Mouse (Mus musculus) left cerebral cortex, postnatal 14 days (tissue): ENCODE measurements around the gene Glp2r. TPM values are rescaled to one million over a fixed set of nuclear protein-coding genes. Genes with fewer than 3 reads are reported as not detected.

Experiments used
- DNase-seq, 2 experiments: peaks; one replicate each; pipeline ENCODE4 v3.0.0; 2021 to 2022; ENCODE audit warnings: low spot score in 2 of 2, mixed read lengths in 1 of 2
- intact Hi-C: fragments of 180-260 bp; cut with DNase I; formaldehyde crosslinking; loops from one replicate; pipeline ENCODE4 v1.15.1; 2025
- long read RNA-seq, 2 experiments: library from polyadenylated mRNA; stranded (forward); transcript quantifications; one replicate each; pipeline ENCODE4 v2.0.0; 2021
- total RNA-seq, 2 experiments: library from RNA; stranded (reverse); gene quantifications; 2 replicates each; pipeline ENCODE4 v1.2.3; 2021

Glp2r gene
- total RNA-seq = 1 to 10 TPM; 1.8 to 1.9 TPM
- long read RNA-seq, experiment 1, full-length matches to known transcripts = 1 of 408 reads
- long read RNA-seq, experiment 1, partial matches to known transcripts = 0 of 408 reads
- long read RNA-seq, experiment 1, other reads (novel, unspliced or antisense) = 407 of 408 reads
- long read RNA-seq, experiment 2, full-length matches to known transcripts = 1 of 270 reads
- long read RNA-seq, experiment 2, partial matches to known transcripts = 1 of 270 reads
- long read RNA-seq, experiment 2, other reads (novel, unspliced or antisense) = 268 of 270 reads

DNA sequence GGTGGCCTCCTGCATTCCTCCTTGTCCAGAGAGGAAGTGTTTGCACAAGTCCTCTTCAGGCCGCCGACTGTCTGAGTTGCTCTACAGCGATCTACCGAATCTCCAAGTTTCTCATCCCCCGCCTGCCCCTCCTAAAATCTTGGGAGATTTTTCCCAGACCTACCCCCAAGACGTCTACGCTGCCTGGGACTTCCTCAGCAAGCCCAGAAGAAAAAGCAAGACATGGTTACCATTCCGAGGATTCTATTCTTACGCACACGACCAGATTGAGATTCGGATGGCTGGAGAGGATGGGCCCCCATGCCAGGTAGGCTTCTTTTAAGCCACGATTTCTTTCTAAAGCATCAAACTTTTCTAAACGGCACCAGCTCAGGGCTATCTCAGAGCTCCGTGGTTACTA, at the start of gene Glp2r:
TSS of gene Glp2r (minus strand) at position 101 of the 400 bp plus-strand sequence.
- DNase-seq = no peak
- intact Hi-C loops = no loop called here

DNA sequence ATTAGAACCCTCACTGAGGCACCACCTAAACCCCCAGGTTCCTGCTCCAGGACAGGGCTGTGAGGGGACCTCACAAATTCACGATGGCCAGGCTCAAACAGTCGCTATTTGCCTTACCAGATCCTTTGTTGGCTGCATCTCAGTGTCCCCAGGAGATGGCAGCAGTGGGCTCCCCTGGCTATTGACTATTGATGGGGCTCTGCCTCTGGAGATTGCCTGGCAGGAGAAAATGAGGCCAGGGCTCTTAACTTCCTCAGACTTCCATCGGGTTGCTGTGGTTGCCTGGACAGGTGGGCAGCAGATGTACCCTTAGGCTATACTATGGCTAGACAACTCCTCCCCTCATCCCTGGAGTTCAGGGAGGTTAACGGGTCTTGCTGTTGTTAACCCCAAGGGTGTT, 49.3 kb upstream of the Glp2r start:
- intact Hi-C loops = loop anchor here (2.0 to 10.0 kb wide), 2 partner anchors 107 to 585 kb away; partner anchors contain the start of gene Ntn1
- peak; percentile 65 to 66 for DNase-seq

DNA sequence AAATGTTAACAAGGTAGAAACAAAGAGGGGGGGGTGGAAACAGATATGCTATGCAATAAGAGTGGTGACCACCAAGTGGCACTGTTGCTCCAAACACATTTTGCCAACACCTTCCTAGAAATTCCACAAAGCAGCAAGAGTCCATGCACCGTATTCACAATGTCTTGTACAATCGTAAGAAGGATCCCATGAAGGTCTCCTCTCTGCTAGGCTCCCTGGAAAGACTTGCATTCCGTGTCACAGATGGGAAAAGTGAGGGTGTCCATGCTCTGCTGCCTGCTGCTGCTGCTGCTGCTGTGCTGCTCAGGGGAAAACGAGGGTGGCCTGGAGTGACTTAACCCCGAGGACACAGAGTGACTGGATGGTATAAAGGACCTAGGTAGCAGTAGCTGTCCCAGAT, 48.7 kb upstream of the Glp2r start:
- intact Hi-C loops = loop anchor here (2.0 to 10.0 kb wide), 3 partner anchors 71 to 585 kb away; partner anchors contain the start of gene Ntn1
- DNase-seq = peak; percentile 47 to 66

DNA sequence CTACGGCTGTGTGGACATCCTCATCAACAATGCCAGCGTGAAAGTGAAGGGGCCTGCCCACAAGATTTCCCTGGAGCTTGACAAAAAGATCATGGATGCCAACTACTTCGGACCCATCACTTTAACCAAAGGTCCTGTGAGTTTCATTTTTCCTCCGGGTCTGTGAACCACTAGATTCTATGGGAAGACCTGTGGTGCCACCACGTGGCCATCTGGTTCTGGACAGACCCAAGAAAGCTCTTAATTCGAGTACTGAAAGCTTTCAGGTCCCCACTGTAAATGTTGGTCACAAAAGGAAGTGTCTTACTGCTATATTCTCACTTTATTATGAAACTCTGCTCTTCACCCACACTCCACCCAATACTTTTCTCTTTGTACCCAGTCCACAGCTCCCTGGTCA, 40.6 kb upstream of the Glp2r start:
- intact Hi-C loops = no loop called here
- peak; percentile 41 to 45 for DNase-seq

DNA sequence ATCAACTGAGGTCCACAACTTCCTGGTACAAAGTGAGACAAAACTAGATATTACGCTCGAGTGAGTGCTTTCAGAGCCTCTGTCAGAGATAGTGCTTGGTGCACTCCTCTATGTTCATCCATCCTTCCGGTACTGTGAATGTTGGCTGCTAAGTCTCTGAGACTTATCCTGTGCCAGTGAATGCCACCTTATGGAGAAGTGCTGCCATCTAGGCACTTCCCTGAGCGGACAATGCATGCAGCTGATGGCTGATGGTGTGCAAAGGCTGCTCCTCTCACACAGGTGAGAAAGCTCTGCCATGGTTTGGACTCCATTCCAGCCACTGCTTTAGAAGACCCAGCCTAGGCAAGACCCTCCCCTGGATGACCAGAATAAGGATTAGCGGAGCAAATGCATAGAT, 37.1 kb upstream of the Glp2r start:
- intact Hi-C loops = loop anchor here (10.0 kb wide), 1 partner anchor 703 kb away; no protein-coding TSS in a partner anchor
- DNase-seq = peak; percentile 39 to 47

DNA sequence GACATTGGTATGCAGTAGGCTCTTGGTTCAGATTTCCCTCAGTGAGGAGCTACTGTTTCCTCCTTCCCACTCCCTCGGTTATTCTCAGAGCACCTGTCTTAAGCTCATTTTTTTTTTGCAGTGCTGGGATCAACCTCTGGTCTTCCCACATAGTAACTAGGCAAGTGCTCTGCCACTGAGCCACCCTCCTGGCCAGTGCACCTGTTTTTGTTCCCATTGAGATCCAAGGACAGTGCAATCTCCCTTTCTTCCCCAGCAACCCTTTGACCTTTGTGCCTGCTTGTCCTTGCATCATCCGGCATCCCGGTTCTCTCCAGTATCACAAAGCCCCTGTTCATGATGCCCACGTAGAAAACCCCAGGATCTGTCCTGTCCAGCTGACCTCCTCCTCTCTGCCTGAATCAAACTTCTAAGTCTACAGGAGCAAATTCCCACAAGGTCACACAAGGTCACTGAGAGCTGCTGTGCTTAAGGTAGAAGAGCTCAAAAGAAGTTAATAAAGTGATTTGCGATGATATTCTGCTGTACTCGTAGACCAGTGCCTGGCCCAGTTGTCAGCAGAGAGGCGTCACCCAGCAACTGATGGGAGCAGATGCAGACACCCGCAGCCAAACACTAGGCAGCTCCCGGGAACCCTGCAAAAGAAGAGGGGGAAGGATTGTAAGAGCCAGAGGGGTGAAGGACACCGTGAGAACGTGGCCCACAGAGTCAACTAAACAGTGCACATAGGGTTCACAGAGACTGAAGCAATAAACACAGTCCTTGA, 36.1 kb upstream of the Glp2r start:
- intact Hi-C loops = loop anchor here (10.0 kb wide), 1 partner anchor 702 kb away; no protein-coding TSS in a partner anchor

DNA sequence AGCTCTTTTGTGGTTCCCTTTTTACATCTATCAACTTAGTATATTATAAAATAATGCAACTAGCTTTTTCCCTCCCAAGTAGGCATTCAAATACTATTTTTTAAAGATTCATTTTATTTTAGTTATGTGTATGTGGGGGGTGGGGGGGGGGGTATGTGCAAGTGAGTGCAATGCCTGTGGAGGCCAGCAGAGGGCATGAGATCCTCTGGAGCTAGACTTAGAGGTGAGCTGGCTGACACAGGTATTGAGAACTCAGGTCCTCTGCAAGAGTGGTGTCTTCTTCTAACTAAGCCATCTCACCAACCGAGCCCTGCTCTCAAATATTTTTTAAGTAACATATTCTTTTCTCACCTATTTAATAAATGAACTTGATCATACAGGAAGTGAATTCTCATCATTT, 34.6 kb upstream of the Glp2r start:
- no peak for DNase-seq
- intact Hi-C loops = loop anchor here (10.0 kb wide), 1 partner anchor 701 kb away; no protein-coding TSS in a partner anchor

More for the DNA sequence above, 36.1 kb upstream of the Glp2r start:
- no peak for DNase-seq

DNA sequence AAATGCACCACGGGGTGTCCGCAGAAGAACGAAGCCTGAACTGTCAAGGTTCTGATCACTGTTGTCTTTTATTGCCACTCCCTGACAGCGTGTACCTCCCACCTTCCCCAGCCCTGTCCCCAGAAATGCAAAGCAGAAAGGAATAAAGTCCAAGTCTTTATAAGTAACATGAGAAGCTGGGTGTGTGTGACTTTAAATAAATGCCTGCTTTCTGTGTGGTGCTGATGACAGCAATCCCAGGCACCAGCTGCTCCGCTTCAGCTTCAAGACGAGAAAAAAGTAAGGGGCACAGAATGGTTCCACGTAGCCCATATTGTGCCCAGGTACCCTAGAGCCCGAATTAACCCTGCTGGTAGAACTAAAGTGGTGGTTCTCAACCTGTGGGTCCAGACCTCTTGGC, 30.2 kb upstream of the Glp2r start:
- intact Hi-C loops = loop anchor here (10.0 kb wide), 1 partner anchor 696 kb away; no protein-coding TSS in a partner anchor
- peak; percentile 43 to 54 for DNase-seq

DNA sequence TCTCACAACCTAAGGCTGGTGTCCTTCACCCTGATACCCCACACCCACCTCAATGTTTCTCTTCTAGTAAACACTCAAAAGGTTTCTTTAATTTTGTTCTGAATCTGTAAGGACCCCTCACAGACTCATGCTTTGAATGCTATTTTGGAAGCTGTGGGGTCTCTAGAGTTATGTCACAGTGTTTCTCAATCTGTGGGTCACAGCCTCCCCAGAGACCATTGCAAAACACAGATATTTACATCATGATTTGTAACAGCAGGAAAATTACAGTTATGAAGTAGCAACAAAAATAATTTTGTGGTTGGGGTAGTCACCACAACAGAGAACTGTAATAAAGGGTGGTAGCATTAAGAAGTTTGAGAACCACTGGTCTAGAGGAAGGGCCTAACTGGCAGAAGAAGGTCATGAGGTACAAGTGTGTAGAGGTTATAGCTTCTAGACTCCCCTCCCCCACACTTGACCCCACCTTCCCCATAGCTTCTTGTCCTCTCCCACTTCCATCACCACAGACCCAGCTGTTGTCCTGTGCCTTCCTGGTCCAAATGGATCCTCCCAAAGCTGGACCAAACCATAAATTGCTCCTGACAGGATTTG, 29.3 kb upstream of the Glp2r start:
- intact Hi-C loops = loop anchor here (10.0 kb wide), 1 partner anchor 695 kb away; no protein-coding TSS in a partner anchor
- no peak for DNase-seq

DNA sequence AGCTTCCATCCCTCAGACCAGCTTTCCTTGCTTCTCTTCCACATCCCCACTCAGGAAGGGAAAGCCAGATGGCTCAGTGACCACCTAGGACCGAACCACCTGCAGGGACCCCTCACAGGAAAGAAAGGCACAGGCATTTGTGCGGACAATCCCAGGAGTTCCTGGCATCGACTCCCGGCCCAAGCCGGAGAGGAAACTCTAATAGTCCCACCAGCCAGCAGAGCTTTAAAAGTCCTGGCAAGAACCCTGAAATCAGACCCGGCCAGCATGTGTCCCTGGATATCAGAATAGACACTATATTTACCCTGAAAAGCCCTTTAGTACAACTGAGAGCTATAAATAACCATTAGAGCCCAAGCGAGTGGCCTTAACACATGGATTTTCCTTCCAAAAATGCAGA, 27.0 kb upstream of the Glp2r start, which contains the start of gene Dhrs7c:
TSS of gene Dhrs7c (plus strand) at position 257 of the 400 bp plus-strand sequence.
- intact Hi-C loops = no loop called here
- no peak for DNase-seq

DNA sequence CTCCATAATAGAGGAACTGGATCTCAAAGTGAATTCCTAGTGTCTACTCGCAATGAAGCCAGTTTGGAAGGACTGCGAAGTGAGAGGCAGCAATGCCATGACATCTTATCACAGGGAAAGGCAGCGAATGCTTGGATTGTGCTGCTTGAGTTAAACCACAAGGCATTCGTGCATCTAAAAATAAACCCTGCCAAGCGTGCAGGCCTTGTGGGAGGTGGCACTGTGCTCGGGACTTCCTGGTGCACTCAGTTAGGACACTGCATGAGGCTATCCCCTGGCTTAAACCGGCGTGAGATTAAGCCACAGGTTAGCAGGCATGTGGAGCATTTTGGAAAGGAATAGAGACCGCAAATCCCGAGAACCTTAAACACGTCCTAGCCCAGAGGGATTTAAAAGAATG, 19.2 kb upstream of the Glp2r start:
- DNase-seq = no peak
- intact Hi-C loops = no loop called here

DNA sequence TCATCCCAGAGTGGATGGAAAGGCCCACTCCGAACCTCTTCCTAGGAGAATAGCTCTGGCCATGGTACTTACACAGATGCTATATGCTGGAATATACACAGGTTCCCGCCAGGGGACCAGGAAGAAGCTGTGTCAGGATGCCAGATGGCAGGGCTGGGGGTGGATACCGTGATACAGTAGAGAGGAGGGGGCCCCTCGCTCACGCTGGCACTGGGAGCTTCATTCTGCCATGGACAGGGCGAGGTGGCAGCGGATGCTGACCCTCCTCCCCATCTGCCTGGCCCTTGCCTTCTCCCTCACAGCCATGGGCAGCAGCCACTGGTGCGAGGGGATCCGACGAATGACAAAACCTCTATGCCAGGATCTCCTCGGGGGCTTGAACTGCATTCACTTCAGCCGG, 3.4 kb upstream of the Glp2r start, which contains the start of gene Gsg1l2:
TSS of gene Gsg1l2 (plus strand) at position 230 of the 400 bp plus-strand sequence.
- DNase-seq = no peak
- intact Hi-C loops = no loop called here

DNA sequence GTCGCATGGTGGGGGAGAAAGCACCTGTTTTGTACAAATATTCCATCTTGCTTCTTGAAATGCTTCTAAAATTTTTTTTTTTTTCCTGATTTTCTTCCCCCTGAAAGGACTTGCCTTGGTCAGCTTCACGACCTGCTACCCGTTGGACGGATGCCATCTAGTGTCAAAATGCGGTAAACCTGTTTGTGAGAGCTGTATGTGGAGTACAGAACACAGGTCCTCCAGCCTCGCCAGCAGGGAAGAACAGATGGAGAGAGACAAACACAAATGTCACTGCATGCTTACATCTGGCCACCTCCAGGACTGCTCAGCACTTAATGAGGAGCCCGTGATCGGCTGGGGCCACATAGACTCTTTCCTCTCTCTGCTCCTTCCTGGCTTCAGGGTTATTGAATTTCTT, 1.6 kb upstream of the Glp2r start:
- DNase-seq = peak; percentile 78 to 82
- intact Hi-C loops = no loop called here

DNA sequence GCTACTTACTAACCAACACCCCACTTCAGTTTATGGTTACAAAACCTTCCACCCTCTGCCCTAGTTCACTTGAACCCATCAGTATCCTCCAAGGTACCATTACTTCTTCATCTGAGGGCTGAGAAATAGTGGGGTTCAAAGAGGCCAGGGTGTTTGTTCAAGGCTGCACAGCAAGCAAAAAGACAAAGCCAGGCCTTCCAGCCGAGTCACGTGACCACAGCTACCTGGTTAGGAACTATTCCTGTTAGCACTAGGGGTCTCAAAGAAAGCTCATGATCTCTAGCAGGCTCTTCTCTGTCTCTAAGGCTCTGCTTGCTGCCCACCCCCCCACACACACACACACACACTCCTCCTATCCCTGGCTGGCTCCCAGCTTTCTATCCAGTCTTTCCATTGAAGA, 738 bp upstream of the Glp2r start:
- DNase-seq = no peak
- intact Hi-C loops = no loop called here

DNA sequence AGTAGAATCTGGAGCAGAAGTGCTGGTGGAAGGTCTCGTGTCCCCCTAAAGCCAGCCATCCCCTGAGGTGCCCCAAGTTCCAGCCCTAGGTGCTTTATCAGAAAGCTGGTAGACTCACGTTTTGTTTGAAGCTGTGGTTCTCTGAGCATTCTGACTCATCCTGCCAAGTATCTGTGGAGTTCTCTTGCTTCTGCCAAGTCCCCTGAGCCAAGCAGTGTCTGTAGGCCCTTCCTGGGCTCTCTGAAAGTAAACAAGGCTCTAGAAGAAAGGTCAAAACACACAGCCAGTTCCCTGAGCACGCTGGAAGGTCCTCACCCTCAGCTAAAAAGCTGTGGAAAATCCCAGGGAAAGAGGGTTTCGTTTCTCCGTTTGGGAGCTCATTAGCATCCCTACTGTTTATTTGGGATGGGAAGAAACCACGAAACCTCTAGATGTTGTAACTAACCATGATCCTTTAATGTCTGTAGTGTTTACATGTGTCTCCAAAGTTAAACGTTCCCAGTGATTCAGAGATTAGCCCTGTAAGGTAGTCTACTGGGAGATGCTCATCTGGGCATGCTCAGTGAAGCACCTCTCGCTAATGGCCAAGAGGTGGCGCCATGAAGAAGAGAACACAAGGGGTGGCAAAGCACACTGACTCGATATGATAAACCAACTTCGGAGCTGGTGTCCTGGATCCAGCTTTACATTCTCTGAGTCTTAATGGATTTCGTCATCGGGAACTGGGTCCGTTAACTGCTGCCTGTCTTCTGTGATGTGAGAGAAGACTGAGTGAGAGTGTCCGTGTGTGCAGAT, 13.4 kb downstream of the Glp2r start:
- intact Hi-C loops = no loop called here
- DNase-seq = no peak

DNA sequence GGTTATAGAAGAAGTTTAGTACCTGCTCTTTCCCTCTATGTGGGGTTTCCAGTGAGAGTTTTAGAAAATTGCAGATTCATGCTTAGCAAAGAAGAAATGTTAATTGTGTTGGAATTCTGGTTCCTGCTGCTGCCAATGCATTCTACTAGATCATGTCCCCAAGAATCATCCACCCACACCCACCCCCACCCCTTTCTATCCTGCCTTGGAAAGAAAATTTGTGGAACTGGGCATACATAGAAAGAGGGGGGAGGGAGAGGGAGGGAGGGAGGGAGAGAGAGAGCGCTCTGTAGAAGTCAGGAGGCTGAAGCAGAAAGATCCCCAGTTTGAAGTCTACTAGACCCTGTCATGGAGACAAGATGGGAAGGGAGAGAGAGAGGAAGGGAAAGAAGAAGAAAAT, 14.7 kb downstream of the Glp2r start:
- intact Hi-C loops = no loop called here
- DNase-seq = no peak

DNA sequence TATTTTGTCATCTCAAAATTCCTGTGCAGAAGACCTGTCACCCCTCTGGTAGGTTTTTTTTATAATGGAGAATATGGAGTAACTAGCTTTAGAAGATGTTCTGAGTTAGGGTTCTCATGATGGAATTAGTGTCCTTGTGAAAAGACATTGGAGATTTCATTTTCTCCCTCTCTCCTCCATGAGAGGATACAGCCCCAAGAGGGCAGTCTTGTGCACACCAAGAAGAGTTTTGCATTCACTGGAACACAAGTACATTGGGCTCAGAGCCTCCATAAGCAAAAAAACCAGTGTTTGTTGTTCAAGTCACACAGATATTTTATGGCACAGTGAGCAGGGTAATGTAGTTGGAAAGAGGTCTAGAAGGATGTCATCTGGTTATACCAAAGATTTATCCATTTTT, 29.4 kb downstream of the Glp2r start:
- intact Hi-C loops = no loop called here
- DNase-seq = no peak

DNA sequence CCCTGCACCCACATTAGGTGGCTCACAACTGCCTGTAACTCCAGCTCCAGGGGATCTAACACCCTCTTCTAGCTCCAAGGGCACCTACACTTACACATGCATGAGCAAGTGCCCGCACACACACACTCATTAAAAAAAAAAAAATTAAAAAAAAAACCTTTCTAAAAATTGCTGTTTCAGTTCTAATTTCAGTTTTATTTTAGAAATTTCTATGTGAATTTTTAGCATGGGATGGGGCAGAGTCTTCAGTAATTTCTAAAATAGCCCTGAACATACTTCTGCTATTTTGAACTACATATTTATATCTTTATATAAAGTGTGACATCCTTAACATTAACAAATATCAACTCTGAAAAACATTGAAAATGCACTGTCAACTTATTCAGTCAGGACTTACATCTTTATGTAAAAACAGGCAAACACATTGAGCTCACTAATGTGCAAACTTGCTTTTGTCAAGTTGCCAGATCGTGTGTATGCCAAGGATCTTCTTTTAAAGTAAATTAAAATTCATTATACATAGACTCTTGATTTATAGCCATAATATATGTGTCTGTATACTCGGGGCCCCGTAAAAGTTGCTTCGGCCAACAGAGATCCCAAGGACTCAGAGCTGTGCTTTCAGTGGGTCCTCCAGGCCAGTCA, 32.0 kb downstream of the Glp2r start:
- intact Hi-C loops = no loop called here
- peak in 1 of 2 experiments; percentile 31 for DNase-seq

DNA sequence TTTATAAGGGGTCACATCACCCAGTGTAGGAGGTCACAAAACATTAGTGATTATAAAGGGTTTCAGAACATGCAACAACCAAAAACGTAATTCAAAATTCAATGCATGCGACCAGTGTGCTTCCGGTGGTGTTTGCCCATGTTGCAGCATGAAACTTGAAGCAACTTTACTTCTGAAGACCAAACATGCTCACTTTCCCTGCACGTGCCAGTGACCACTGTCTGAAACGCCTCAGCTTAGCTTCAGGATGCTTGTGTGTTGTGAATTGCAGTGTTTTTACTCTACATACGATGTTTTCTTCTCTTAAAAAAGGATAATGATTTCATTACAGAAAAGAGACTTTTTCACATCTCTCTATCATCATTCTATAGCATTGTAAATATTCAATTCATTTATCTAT, 32.6 kb downstream of the Glp2r start:
- DNase-seq = no peak
- intact Hi-C loops = no loop called here
